Mouse (Mus musculus) embryonic fibroblast, embryonic 13.5 days (primary cell): ENCODE measurements around the gene Abca8a.

Experiments used
- CTCF ChIP-seq: IDR thresholded peaks from 2 replicates; pipeline ENCODE4 v1.5.1; 2011; ENCODE audit warnings: mild to moderate bottlenecking, control low read depth, low read length, moderate library complexity, borderline replicate concordance; ENCODE audit not compliant: insufficient read depth
- POLR2A ChIP-seq: IDR thresholded peaks from 2 replicates; pipeline ENCODE4 v1.6.1; 2011; ENCODE audit warnings: low read depth, mild to moderate bottlenecking, control low read depth, low read length, moderate library complexity

DNA sequence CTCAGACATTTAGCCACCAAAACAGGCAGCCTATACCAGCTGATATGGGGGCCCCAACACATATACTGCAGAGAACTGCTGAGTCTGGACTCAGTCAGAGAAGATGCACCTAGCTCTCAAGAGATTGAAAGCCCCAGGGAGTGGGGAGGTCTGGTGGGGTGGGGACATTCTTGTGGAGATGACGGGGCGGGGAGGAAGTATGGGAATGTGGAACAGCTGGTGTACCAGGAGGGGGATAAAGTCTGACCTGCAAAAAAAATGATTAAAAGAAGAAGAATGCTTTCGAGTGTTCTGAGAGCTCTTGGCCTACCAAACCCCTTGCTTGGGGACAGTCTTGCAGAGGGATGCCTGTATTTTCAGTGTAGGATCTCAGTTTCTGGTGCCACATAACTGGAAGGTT lies 42.1 kb downstream of the Abca8a start:
- TF ChIP-seq POLR2A (no peak), CTCF (no peak)
